ENCODE assay signal across 17 mouse cellular contexts in genomic region chr1:90258253-90258887, GRCm38 (mm10). TPM values are rescaled to one million over a fixed set of nuclear protein-coding genes. Genes with fewer than 3 reads are reported as not detected.
DNase-seq lines count a peak whose midpoint lies in the region; ATAC-seq lines count a peak whose summit lies in the region.
"Had no signal": no experiment of that assay in that cellular context is flagged by ENCODE, and none has a peak within 500 bp of the region (broad histone marks: within the 10 kb centered on the region; RNA-seq: fewer than 3 reads in every experiment).

No protein-coding gene starts in this region.

- ATAC-seq in liver, embryonic 11.5 days (replicated peaks; ENCODE audit: low FRiP score) = no peak
- ATAC-seq in neural tube, embryonic 15.5 days (ENCODE audit: low FRiP score) = no peak
- ATAC-seq: forebrain, postnatal 0 days; midbrain, embryonic 16.5 days had no signal

- H3K4me3 ChIP-seq in liver, embryonic 11.5 days (ENCODE audit: low read depth, low read length) = no peak overlapping the region
- H3K4me3 ChIP-seq in neural tube, embryonic 15.5 days (replicated peaks) = no peak overlapping the region
- H3K4me3 ChIP-seq: heart, embryonic 15.5 days; liver, embryonic 13.5 days had no signal

- no peak overlapping the region for H3K4me2 ChIP-seq in liver, embryonic 11.5 days
- H3K4me2 ChIP-seq in neural tube, embryonic 15.5 days = no peak overlapping the region
- H3K4me2 ChIP-seq: heart, embryonic 15.5 days; liver, embryonic 13.5 days had no signal

- H3K4me1 ChIP-seq in liver, embryonic 11.5 days (replicated peaks; ENCODE audit: control insufficient read depth, insufficient read depth, low read length) = no peaks in the 10 kb centered on the region
- H3K4me1 ChIP-seq in neural tube, embryonic 15.5 days = no peaks in the 10 kb centered on the region
- H3K4me1 ChIP-seq: liver, embryonic 13.5 days had no signal

- H3K9me3 ChIP-seq in liver, embryonic 11.5 days (ENCODE audit: control insufficient read depth, low read length) = no peaks in the 10 kb centered on the region
- no peaks in the 10 kb centered on the region for H3K9me3 ChIP-seq in neural tube, embryonic 15.5 days (replicated peaks)
- H3K9me3 ChIP-seq: heart, embryonic 15.5 days; liver, embryonic 13.5 days had no signal

- no peak overlapping the region for H3K9ac ChIP-seq in liver, embryonic 11.5 days (ENCODE audit: low read depth, low read length)
- H3K9ac ChIP-seq in neural tube, embryonic 15.5 days (replicated peaks) = no peak overlapping the region
- H3K9ac ChIP-seq: forebrain, postnatal 0 days; heart, embryonic 15.5 days had no signal

- WGBS in liver, embryonic 11.5 days = 79% methylated on average over 11 of the region's 11 CpGs
- 83% methylated on average over 11 of the region's 11 CpGs for WGBS in neural tube, embryonic 15.5 days

- DNase-seq in ovary, adult 18-20 months (ENCODE audit: low spot score) = peak; percentile 57
- no peak for DNase-seq in ovary, postnatal 10 days (ENCODE audit: low spot score)
- DNase-seq in adrenal gland, postnatal 25 days = peak; percentile 47
- peak; percentile 62 for DNase-seq in heart, adult 8-10 months (ENCODE audit: low spot score)
- DNase-seq in skeletal muscle tissue, adult 2 months (ENCODE audit: low read depth, low spot score) = peak; percentile 79
- no peak for DNase-seq in liver, embryonic 11.5 days (ENCODE audit: low spot score)
- DNase-seq in kidney, postnatal 10 days = no peak
- DNase-seq: cerebellum, postnatal 25 days; forebrain, postnatal 0 days; kidney, postnatal 25 days; liver, embryonic 13.5 days; right cerebral cortex, postnatal 25 days; thymus, postnatal 14 days had no signal

- H3K36me3 ChIP-seq in liver, embryonic 11.5 days (ENCODE audit: control insufficient read depth, insufficient read depth, low read length) = no peaks in the 10 kb centered on the region
- H3K36me3 ChIP-seq in neural tube, embryonic 15.5 days = no peaks in the 10 kb centered on the region
- H3K36me3 ChIP-seq: heart, embryonic 15.5 days; liver, embryonic 13.5 days had no signal

- no peak overlapping the region for H3K27ac ChIP-seq in liver, embryonic 11.5 days (ENCODE audit: low read depth, low read length)
- H3K27ac ChIP-seq in neural tube, embryonic 15.5 days (replicated peaks) = no peak overlapping the region
- H3K27ac ChIP-seq: heart, embryonic 15.5 days; liver, embryonic 13.5 days had no signal

- H3K27me3 ChIP-seq in liver, embryonic 11.5 days (replicated peaks; ENCODE audit: control insufficient read depth, insufficient read depth, low read length) = no peaks in the 10 kb centered on the region
- no peaks in the 10 kb centered on the region for H3K27me3 ChIP-seq in neural tube, embryonic 15.5 days (replicated peaks)
- H3K27me3 ChIP-seq: heart, embryonic 15.5 days had no signal

RNA-seq across cellular contexts. Expression of gene Ackr3, which starts 54.6 kb away (rescaled TPM):
- total RNA-seq in adrenal gland, postnatal 25 days (2021) = 71.5 and 101 TPM in 2 replicates
- total RNA-seq in heart, adult 8-10 months (2022) = 10 to 100 TPM; 46.3 to 71.9 (median 54.9) TPM
- polyA plus RNA-seq in liver, embryonic 11.5 days (2014; fragmentation: Nextera tagmentation; extraction: Ambion mirVana) = 22.3 and 22.8 TPM in 2 replicates
- polyA plus RNA-seq in neural tube, embryonic 15.5 days (2015; fragmentation: Nextera tagmentation; extraction: Ambion mirVana) = 7.5 and 7.7 TPM in 2 replicates
- total RNA-seq: megakaryocyte progenitor cell, adult 5-6 weeks had no signal

Comparison
In these comparisons a context has a peak if more than half of its experiments do, and no peak if none do; other contexts are left out.
1. DNase-seq: peak in ovary, adult 18-20 months (single experiment), adrenal gland, postnatal 25 days (single experiment), heart, adult 8-10 months (single experiment) and skeletal muscle tissue, adult 2 months (single experiment); none in ovary, postnatal 10 days (single experiment), liver, embryonic 11.5 days (single experiment) and kidney, postnatal 10 days (single experiment).